Mouse (Mus musculus) megakaryocyte, embryonic 14.5 days (primary cell): ENCODE data around the gene Aspa.

Experiments
- FLI1 ChIP-seq: IDR thresholded peaks from 2 replicates; pipeline ENCODE4 v1.6.1; 2012; ENCODE audit warnings: low read length, inconsistent platforms, mixed read lengths
- GATA1 ChIP-seq: IDR thresholded peaks from 3 replicates; pipeline ENCODE4 v1.6.1; 2012; ENCODE audit warnings: mixed read lengths, low read length, inconsistent platforms, borderline replicate concordance

DNA sequence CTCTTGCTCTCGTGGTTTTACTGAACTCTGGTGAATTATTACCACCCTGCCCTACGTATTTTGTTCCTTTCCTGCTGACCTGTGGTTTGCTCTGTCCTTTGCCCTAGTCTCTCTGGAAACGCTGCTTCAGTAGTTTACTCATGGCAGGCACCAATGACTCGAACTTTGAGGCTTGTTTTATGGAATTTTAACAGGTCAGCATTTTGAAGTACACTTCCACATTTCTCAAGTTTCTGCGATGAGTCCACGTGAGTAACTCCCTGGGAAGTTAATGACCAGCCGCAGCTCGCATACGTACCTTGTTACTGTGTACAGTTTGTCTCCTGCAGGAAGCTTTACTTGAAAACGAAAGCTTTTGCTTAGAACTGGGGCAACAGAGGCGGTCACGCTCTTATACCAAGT, 2.9 kb downstream of the Aspa start:
- TF ChIP-seq GATA1 (no peak), FLI1 (no peak)
